Mouse (Mus musculus) liver, postnatal 0 days (tissue): Measurements from ENCODE around the gene Styxl1.

Experiments used
- CTCF ChIP-seq: sonication (generic); IDR thresholded peaks from 2 replicates; pipeline ENCODE4 v1.5.1; 2016; ENCODE audit warnings: antibody characterized with exemption, low read depth
- EP300 ChIP-seq: IDR thresholded peaks from 2 replicates; pipeline ENCODE4 v1.6.1; 2016; ENCODE audit warnings: antibody characterized with exemption, low read depth, mild to moderate bottlenecking

DNA sequence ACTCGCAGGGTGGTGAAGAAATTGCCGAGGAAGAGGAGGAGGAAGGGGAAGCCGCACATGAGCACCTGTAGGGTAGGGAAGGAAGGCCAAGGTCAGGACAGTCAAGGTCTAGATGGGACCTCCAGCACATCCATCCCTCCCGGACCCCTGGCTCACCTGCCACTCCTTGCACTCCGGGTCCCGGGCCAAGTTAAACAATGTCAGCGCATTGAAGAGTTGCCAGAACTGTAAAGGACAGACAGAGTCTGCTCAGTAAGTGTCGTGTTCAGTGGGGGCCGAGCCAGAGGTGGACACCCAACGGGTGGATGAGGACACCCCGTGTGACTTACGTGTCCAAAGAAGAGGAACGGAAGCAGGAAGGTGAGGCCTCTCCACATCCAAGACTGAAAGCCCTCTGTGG lies 42.4 kb downstream of the Styxl1 start:
- TF ChIP-seq CTCF (no peak), EP300 (no peak)
